Mouse (Mus musculus): ENCODE measurements around the gene Srpk3.

DNA sequence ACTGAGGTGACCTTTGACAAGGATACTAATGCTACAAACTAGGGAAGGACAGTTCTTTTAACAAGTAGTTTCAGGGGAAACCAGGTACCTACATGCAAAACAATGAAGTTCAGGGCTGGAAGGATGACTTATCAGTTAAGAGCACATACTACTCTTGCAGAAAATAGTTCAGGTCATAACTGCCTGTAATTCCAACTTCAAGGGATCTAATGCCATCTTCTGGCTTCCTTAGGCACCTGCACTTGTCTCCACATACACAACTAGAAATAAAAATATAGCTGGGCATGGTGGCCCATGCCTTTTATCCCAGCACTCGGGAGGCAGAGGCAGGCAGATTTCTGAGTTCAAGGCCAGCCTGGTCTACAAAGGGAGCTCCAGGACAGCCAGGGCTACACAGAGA lies 25.2 kb upstream of the Srpk3 start:
- TF ChIP-seq POLR2A (IDR thresholded peaks at IDR 0.05; ENCODE audit: insufficient read depth, low read depth, low read length) (no peak), CTCF (IDR thresholded peaks at IDR 0.05) (peak; percentile 39), EP300 (IDR thresholded peaks at IDR 0.05; ENCODE audit: insufficient read depth, low read depth, low read length) (no peak)

Data from heart, adult 2 months (tissue).